Mouse (Mus musculus): ENCODE measurements around the gene Pafah1b2.

The Pafah1b2 gene

DNA sequence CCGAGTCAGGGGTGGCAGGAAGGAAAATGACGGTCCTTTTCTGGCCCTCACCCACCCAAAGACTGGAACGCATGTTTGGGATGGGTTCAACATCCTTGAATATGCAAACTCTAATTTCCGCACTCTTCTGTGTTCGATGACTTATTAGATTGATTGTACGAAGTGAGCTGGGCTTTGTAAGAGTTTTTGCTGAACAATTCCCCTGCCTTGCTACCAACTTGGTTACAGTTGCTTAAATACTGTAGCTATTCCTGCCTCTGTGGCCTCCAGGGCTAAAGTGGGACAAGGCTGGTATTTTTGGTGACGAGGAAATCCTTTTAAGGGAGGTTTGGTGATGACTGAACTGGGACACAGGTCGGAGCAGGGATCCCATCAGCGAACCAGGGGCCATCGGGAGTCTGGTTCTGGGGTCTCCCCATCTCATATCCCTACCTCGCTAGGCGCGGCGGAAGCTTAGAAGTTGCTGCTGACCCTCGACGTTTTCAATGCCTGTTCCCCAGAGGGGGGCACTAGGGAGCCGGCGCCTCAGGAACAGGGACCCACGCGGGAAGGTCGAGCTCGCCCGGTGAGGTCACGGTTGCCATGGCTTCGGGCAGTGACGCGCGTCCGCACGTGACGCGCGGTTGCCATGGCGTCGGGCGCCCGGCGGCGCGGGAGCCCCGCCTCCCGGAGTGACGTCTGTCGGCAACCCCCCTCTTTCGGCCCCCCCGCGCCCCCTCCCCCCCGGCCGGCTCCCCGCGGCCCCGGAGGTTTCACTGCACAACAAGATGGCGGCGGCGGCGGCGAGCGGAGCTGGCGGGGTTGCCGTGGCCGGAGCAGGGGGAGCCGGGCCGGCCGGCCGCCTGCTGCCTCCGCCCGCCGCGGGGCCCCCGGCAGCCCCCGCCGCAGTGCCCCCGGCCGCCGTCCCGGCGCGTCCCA is at the start of gene Pafah1b2, which contains the start of gene Sik3:
Gene Pafah1b2 (minus strand): TSS at position 600 of the 918 bp plus-strand sequence.
Gene Sik3 (plus strand): TSS at position 730 of the 918 bp plus-strand sequence.
- no peaks in the 10 kb centered on the region for H3K36me3 ChIP-seq (ENCODE audit: insufficient read depth, low read length)
- no peak for TF ChIP-seq POU5F1 (IDR thresholded peaks at IDR 0.05; ENCODE audit: borderline replicate concordance, low read length)
- TF ChIP-seq NANOG (IDR thresholded peaks at IDR 0.05; ENCODE audit: borderline replicate concordance, low read length) = no peak
- TF ChIP-seq CTCF (conservative IDR thresholded peaks at IDR 0.05; ENCODE audit: low read length) = peak; percentile 23; the same call in 1 of the 2 replicates
- peak within 1 kb of the TSS; percentile 97 for H3K4me3 ChIP-seq (replicated peaks; ENCODE audit: low read length)
- peaks cover 77% of the 10 kb centered on the region for H3K4me1 ChIP-seq (replicated peaks; ENCODE audit: low read depth, low read length)
- H3K9me3 ChIP-seq (ENCODE audit: low read length) = no peaks in the 10 kb centered on the region
- no peaks in the 10 kb centered on the region for H3K27me3 ChIP-seq (ENCODE audit: insufficient read depth, low read length)

GRCm38 (mm10) chr9:46061696-46062425 is 49.4 kb upstream of the Pafah1b2 start:
- H3K36me3 ChIP-seq (ENCODE audit: insufficient read depth, low read length) = no peaks in the 10 kb centered on the region
- TF ChIP-seq POU5F1 (IDR thresholded peaks at IDR 0.05; ENCODE audit: borderline replicate concordance, low read length) (no peak), CTCF (conservative IDR thresholded peaks at IDR 0.05; ENCODE audit: low read length) (no peak), NANOG (IDR thresholded peaks at IDR 0.05; ENCODE audit: borderline replicate concordance, low read length) (no peak)
- no peak overlapping the region for H3K4me3 ChIP-seq (replicated peaks; ENCODE audit: low read length)
- peaks cover 20% of the 10 kb centered on the region for H3K4me1 ChIP-seq (replicated peaks; ENCODE audit: low read depth, low read length)
- H3K27me3 ChIP-seq (ENCODE audit: insufficient read depth, low read length) = no peaks in the 10 kb centered on the region
- no peaks in the 10 kb centered on the region for H3K9me3 ChIP-seq (ENCODE audit: low read length)

- H3K36me3 ChIP-seq (ENCODE audit: insufficient read depth, low read length) = no peaks in the 10 kb centered on the region
- peaks cover 28% of the 10 kb centered on the region for H3K4me1 ChIP-seq (replicated peaks; ENCODE audit: low read depth, low read length)
- H3K27me3 ChIP-seq (ENCODE audit: insufficient read depth, low read length) = no peaks in the 10 kb centered on the region
- TF ChIP-seq CTCF (conservative IDR thresholded peaks at IDR 0.05; ENCODE audit: low read length) (no peak), POU5F1 (IDR thresholded peaks at IDR 0.05; ENCODE audit: borderline replicate concordance, low read length) (no peak), NANOG (IDR thresholded peaks at IDR 0.05; ENCODE audit: borderline replicate concordance, low read length) (no peak)
- H3K4me3 ChIP-seq (replicated peaks; ENCODE audit: low read length) = no peak overlapping the region
- no peaks in the 10 kb centered on the region for H3K9me3 ChIP-seq (ENCODE audit: low read length)
These were observed 47.8 kb upstream of the Pafah1b2 start for GRCm38 (mm10) chr9:46060249-46060648.

DNA sequence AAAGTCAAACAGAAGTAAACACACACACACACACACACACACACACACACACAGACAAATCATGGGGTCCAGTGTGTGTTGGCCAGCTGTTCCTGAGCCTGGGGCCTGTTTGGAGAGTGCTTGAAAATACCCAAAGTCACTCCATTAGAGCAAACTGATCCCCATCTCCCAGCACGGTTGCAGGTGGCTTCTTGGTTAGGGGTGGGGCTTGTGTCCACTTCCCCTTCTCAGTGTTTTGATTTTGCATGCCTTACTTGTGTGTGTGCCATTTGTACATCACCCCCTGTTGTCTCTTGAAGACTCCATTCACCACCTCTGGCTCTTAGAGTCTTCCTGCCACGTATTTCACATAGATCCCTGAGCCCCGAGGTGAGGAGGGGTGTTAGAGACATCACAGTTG is 45.6 kb upstream of the Pafah1b2 start:
- Histone ChIP-seq H3K9me3 (ENCODE audit: low read length) (no peaks in the 10 kb centered on the region), H3K4me1 (replicated peaks; ENCODE audit: low read depth, low read length) (peaks cover 27% of the 10 kb centered on the region), H3K27me3 (ENCODE audit: insufficient read depth, low read length) (no peaks in the 10 kb centered on the region), H3K36me3 (ENCODE audit: insufficient read depth, low read length) (no peaks in the 10 kb centered on the region), H3K4me3 (replicated peaks; ENCODE audit: low read length) (no peak overlapping the region)
- no peak for TF ChIP-seq NANOG (IDR thresholded peaks at IDR 0.05; ENCODE audit: borderline replicate concordance, low read length)

DNA sequence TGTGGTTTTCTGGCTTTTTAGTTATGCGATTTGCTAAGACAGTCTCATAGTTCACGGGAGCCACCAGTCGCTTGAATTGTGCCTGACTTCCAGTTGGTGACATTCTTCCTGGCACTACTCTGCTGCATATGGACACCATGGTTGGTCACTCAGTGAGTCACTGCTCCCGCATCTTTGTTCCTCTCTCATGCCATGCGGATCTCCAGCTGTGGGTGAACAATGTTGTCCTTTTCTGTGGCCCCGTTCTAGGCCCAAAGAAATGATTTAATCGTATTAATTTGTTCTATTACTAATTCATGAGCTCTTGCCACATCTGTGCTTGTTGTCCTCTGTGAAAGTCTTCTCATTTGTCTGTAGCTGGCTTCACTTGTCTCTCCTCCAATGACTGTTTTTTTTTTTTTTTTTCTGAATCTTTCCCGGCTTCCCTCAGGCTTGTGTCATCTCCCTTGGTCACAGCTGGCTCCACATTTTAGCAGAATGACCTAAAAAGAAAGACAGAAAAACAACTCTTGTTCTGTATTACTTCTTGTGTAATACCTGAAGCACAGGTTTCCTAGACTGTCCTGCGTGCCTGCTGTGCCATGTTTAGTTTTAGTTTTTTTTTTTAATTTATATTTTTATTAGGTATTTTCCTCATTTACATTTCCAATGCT is 40.6 kb upstream of the Pafah1b2 start:
- no peaks in the 10 kb centered on the region for H3K36me3 ChIP-seq (ENCODE audit: insufficient read depth, low read length)
- H3K9me3 ChIP-seq (ENCODE audit: low read length) = no peaks in the 10 kb centered on the region
- H3K27me3 ChIP-seq (ENCODE audit: insufficient read depth, low read length) = no peaks in the 10 kb centered on the region
- H3K4me1 ChIP-seq (replicated peaks; ENCODE audit: low read depth, low read length) = peaks cover 36% of the 10 kb centered on the region
- TF ChIP-seq NANOG (IDR thresholded peaks at IDR 0.05; ENCODE audit: borderline replicate concordance, low read length) = no peak
- no peak for TF ChIP-seq POU5F1 (IDR thresholded peaks at IDR 0.05; ENCODE audit: borderline replicate concordance, low read length)
- TF ChIP-seq CTCF (conservative IDR thresholded peaks at IDR 0.05; ENCODE audit: low read length) = no peak
- no peak overlapping the region for H3K4me3 ChIP-seq (replicated peaks; ENCODE audit: low read length)

DNA sequence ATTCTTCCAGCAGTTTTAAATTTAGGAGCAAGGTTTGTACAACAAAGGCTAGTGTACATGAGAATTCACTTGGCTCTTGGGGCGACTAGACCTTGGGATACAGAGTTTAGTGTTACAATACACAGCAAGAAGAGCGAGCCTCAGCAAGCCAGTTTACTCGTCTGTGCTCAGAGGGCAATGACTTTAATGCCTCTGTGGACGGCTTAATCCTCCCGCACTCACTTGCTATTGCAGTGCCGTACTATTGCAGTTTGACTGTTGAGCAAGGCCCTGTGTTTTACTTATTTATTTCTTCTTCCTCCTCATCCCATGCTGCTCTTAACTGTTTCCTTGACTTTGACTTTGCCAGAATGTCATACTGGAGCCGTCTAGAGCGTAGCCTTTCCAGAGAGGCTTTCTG is 37.7 kb upstream of the Pafah1b2 start:
- Histone ChIP-seq H3K36me3 (ENCODE audit: insufficient read depth, low read length) (no peaks in the 10 kb centered on the region), H3K9me3 (ENCODE audit: low read length) (no peaks in the 10 kb centered on the region), H3K4me3 (replicated peaks; ENCODE audit: low read length) (no peak overlapping the region), H3K27me3 (ENCODE audit: insufficient read depth, low read length) (no peaks in the 10 kb centered on the region), H3K4me1 (replicated peaks; ENCODE audit: low read depth, low read length) (peaks cover 26% of the 10 kb centered on the region)
- TF ChIP-seq NANOG (IDR thresholded peaks at IDR 0.05; ENCODE audit: borderline replicate concordance, low read length) (no peak), CTCF (conservative IDR thresholded peaks at IDR 0.05; ENCODE audit: low read length) (no peak), POU5F1 (IDR thresholded peaks at IDR 0.05; ENCODE audit: borderline replicate concordance, low read length) (no peak)

GRCm38 (mm10) chr9:46049525-46049924 is 37.0 kb upstream of the Pafah1b2 start:
- no peak for TF ChIP-seq POU5F1 (IDR thresholded peaks at IDR 0.05; ENCODE audit: borderline replicate concordance, low read length)
- no peak for TF ChIP-seq NANOG (IDR thresholded peaks at IDR 0.05; ENCODE audit: borderline replicate concordance, low read length)
- no peak for TF ChIP-seq CTCF (conservative IDR thresholded peaks at IDR 0.05; ENCODE audit: low read length)
- Histone ChIP-seq H3K4me1 (replicated peaks; ENCODE audit: low read depth, low read length) (peaks cover 23% of the 10 kb centered on the region), H3K27me3 (ENCODE audit: insufficient read depth, low read length) (no peaks in the 10 kb centered on the region), H3K36me3 (ENCODE audit: insufficient read depth, low read length) (no peaks in the 10 kb centered on the region), H3K9me3 (ENCODE audit: low read length) (no peaks in the 10 kb centered on the region), H3K4me3 (replicated peaks; ENCODE audit: low read length) (no peak overlapping the region)

All from E14TG2a.4 (cell line).